20 mouse cellular contexts compared by ENCODE assay signal in genomic region chr17:87760315-87760714, GRCm38 (mm10). TPM values are rescaled to one million over a fixed set of nuclear protein-coding genes. Genes with fewer than 3 reads are reported as not detected.
DNase-seq lines count a peak whose midpoint lies in the region; ATAC-seq lines count a peak whose summit lies in the region.
"Had no signal": no experiment of that assay in that cellular context is flagged by ENCODE, and none has a peak within 500 bp of the region (broad histone marks: within the 10 kb centered on the region; RNA-seq: fewer than 3 reads in every experiment).

No protein-coding gene starts in this region.

- peak; percentile 68 for DNase-seq in brain, adult 2 months (ENCODE audit: low read depth, low spot score)
- DNase-seq in cerebellum, adult 11-12 months: peak; percentile 69
- DNase-seq in cerebellum, adult 9-11 months: peak; percentile 75
- peak; percentile 59 to 60 for DNase-seq in cerebellum, postnatal 36 days
- no peak for DNase-seq in left cerebral cortex, adult 8-10 months (ENCODE audit: low spot score in 2 of 2)
- no peak for DNase-seq in right cerebral cortex, postnatal 36 days (ENCODE audit: low spot score in 2 of 2)
- DNase-seq: adrenal gland, adult 2 months; gastrocnemius, adult 2 months; gastrocnemius, postnatal 25 days; heart, postnatal 36 days; kidney, adult 2 months had no signal

- no peaks in the 10 kb centered on the region for H3K9me3 ChIP-seq in forebrain, embryonic 13.5 days (replicated peaks)
- H3K9me3 ChIP-seq: embryonic facial prominence, embryonic 10.5 days; heart, embryonic 12.5 days; hindbrain, embryonic 15.5 days had no signal

- WGBS in forebrain, embryonic 13.5 days: 85% methylated on average over 4 of the region's 4 CpGs

- no peaks in the 10 kb centered on the region for H3K27me3 ChIP-seq in forebrain, embryonic 13.5 days
- H3K27me3 ChIP-seq: heart, embryonic 12.5 days; hindbrain, embryonic 15.5 days had no signal

- H3K4me2 ChIP-seq in forebrain, embryonic 13.5 days: no peak overlapping the region
- H3K4me2 ChIP-seq: heart, embryonic 12.5 days; hindbrain, embryonic 15.5 days had no signal

- no peak for ATAC-seq in forebrain, embryonic 13.5 days
- ATAC-seq: forebrain, embryonic 14.5 days; intestine, embryonic 16.5 days had no signal

- no peak overlapping the region for H3K27ac ChIP-seq in forebrain, embryonic 13.5 days
- H3K27ac ChIP-seq: embryonic facial prominence, embryonic 10.5 days; gastrocnemius, adult 2 months; hindbrain, embryonic 15.5 days had no signal

- H3K9ac ChIP-seq in forebrain, embryonic 13.5 days: no peak overlapping the region
- H3K9ac ChIP-seq: heart, embryonic 12.5 days; hindbrain, embryonic 15.5 days had no signal

- H3K4me1 ChIP-seq in forebrain, embryonic 13.5 days: no peaks in the 10 kb centered on the region
- H3K4me1 ChIP-seq: embryonic facial prominence, embryonic 10.5 days; heart, embryonic 12.5 days; hindbrain, embryonic 15.5 days had no signal

- H3K36me3 ChIP-seq in forebrain, embryonic 13.5 days (ENCODE audit: poor library complexity, severe bottlenecking): no peaks in the 10 kb centered on the region
- H3K36me3 ChIP-seq: embryonic facial prominence, embryonic 10.5 days; heart, embryonic 12.5 days; hindbrain, embryonic 15.5 days had no signal

- no peak overlapping the region for H3K4me3 ChIP-seq in forebrain, embryonic 13.5 days
- H3K4me3 ChIP-seq: embryonic facial prominence, embryonic 10.5 days; gastrocnemius, adult 2 months; heart, embryonic 12.5 days; hindbrain, embryonic 15.5 days had no signal

RNA-seq across cellular contexts. Expression of gene Kcnk12, which starts 37.5 kb away (rescaled TPM):
- 10 to 100 TPM; 21.2 to 24.0 (median 23.4) TPM for total RNA-seq in left cerebral cortex, adult 8-10 months (2022)
- 0.40 and 0.54 TPM in 2 replicates for polyA plus RNA-seq in forebrain, embryonic 13.5 days (2015; fragmentation: Nextera tagmentation; extraction: Ambion mirVana)
- total RNA-seq: gastrocnemius, adult 2 months; gastrocnemius, postnatal 25 days; heart, adult 8-10 months; heart, postnatal 36 days had no signal
- polyA plus RNA-seq: embryonic facial prominence, embryonic 14.5 days; heart, embryonic 16.5 days; intestine, embryonic 16.5 days; kidney, adult 2 months had no signal

Comparison
In these comparisons a context has a peak if more than half of its experiments do, and no peak if none do; other contexts are left out.
1. DNase-seq: peak in brain, adult 2 months (single experiment), cerebellum, adult 11-12 months (single experiment), cerebellum, adult 9-11 months (single experiment) and cerebellum, postnatal 36 days (2 of 2); none in left cerebral cortex, adult 8-10 months (0 of 2) and right cerebral cortex, postnatal 36 days (0 of 2).